Mouse (Mus musculus) brown adipose tissue, adult 24 weeks (tissue): ENCODE results near the gene Cx3cl1. TPM values are rescaled to one million over a fixed set of nuclear protein-coding genes. Genes with fewer than 3 reads are reported as not detected.

Source experiments
- H3K27ac ChIP-seq: fragments of 200-500 bp; replicated peaks from 2 replicates; pipeline ENCODE4 v1.5.1; 2012; ENCODE audit warnings: low read depth, mild to moderate bottlenecking, low read length
- H3K4me1 ChIP-seq: fragments of 200-500 bp; 2 replicates; pipeline ENCODE4 v1.6.1; 2012; ENCODE audit warnings: low read length, mixed read lengths; ENCODE audit not compliant: control insufficient read depth, insufficient read depth, insufficient read length
- H3K4me3 ChIP-seq: fragments of 200-500 bp; 2 replicates; pipeline ENCODE4 v1.5.1; 2012; ENCODE audit warnings: low read depth, mild to moderate bottlenecking, low read length, moderate library complexity; ENCODE audit not compliant: insufficient read depth
- polyA plus RNA-seq: library from polyadenylated mRNA; stranded (reverse); fragments of >200 nt; gene quantifications from 2 replicates; pipeline ENCODE4 v1.2.4, GENCODE M21; 2012; ENCODE audit not compliant: missing spikeins, insufficient read depth, insufficient read length

Cx3cl1 gene
- polyA plus RNA-seq, 1 experiment, result 2.2 TPM

DNA sequence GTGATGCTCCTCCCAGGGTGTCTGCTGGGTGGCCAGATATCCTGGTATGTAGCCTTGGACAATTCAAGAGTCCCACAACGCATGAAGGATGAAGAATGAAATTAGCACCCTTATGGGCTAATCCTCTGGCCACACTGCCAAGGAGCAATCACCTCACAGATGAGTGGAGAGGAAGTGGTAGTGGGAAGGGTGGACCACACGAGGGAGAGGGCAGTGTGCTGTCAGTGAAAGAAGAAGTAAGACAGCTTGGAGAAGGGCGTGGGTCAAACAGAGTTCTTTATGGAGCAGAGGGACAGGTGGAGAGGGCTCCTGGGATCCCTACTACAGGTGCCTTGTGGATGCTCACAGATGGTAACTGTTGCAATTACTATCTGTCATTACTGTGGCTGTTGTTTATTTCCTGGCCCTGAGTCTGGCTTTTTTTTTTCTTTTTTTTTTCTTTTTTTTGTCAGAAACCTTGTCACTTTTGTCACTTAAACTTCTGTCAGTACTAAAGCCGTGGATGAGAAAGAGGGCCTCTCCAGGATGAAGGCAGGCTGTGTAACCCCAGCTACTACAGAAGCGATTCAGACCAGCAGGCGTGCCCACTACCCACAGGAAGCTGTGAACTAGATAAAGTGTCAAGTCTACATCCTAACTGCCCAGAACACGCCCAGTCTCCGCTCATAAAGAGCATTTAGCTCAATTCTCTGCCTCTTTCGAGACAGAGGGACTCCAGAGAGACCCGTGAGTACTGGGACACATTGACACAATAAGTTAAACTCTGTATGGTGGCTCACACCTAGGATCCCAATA is 32.9 kb downstream of the Cx3cl1 start:
- Histone ChIP-seq H3K4me1 (peaks cover 8% of the 10 kb centered on the region), H3K4me3 (no peak overlapping the region), H3K27ac (no peak overlapping the region)

DNA sequence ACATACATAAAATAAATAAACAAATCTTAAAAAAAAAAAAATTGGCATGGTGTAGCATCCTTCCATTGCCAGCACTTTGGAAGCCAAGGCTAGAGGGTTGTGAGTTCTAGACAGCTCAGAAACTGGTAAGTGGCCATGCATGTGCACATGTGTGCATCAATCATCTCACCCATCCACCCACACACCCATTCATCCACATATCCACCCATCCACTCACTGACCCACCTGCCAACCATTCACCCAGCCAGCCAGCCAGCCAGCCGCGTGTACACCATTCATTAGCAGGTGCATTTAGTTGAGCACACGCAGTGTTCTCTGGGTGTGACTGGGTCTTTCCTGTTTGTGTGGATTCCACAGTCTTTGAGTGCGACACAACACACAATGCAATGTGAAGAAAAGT is 34.0 kb downstream of the Cx3cl1 start:
- Histone ChIP-seq H3K27ac (no peak overlapping the region), H3K4me1 (peaks cover 3% of the 10 kb centered on the region), H3K4me3 (no peak overlapping the region)

DNA sequence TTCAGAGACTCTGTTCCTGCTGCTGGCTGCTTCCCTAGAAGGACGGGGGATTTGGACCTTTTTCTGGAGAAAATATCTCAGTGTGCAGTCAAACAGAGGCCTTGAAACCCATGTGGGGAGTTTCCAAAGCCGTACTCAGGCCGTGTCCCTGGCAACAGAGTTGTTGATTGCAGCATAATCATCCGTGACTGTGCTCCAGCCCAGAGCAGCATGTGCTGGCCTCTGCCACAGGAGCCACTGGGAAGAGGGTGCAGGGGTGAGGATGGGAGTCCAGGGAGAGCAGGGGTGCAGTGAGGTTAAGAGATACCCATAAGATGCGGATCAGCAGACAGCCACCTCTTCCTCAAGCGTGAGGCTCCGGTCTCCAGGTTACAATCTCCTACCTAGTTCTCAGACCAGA is 35.7 kb downstream of the Cx3cl1 start:
- Histone ChIP-seq H3K4me3 (no peak overlapping the region), H3K4me1 (no peaks in the 10 kb centered on the region), H3K27ac (no peak overlapping the region)

DNA sequence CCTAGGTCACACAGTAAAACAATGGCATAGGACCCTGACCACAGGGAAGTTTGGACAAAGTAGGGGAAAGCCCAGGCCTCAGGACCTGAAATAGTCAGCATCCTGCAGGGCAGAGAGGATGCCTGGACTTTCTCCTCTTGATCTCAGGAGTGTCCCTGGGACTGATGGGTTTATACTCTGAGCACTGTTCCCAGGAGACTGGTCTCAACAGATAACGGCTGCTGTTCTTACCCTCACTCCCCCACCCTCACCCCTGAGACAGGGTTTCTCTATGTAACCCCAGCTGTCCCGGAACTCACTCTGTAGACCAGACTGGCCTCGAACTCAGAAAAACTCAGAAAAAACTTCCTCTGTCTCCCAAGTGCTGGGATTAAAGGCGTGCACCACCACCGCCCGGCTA is 36.6 kb downstream of the Cx3cl1 start:
- Histone ChIP-seq H3K4me1 (no peaks in the 10 kb centered on the region), H3K27ac (no peak overlapping the region), H3K4me3 (no peak overlapping the region)

- H3K4me1 ChIP-seq, result no peaks in the 10 kb centered on the region
- no peak within 1 kb of the TSS for H3K27ac ChIP-seq
- no peak within 1 kb of the TSS for H3K4me3 ChIP-seq
Observed at GRCm38 (mm10) chr8:94810153-94810552, 38.3 kb downstream of the Cx3cl1 start, which contains the start of gene Ccl17. TSS of gene Ccl17 (plus strand) at chr8:94810453.

GRCm38 (mm10) chr8:94810855-94811254 is 39.0 kb downstream of the Cx3cl1 start:
- H3K27ac ChIP-seq, result no peak overlapping the region
- H3K4me1 ChIP-seq, result no peaks in the 10 kb centered on the region
- no peak overlapping the region for H3K4me3 ChIP-seq

DNA sequence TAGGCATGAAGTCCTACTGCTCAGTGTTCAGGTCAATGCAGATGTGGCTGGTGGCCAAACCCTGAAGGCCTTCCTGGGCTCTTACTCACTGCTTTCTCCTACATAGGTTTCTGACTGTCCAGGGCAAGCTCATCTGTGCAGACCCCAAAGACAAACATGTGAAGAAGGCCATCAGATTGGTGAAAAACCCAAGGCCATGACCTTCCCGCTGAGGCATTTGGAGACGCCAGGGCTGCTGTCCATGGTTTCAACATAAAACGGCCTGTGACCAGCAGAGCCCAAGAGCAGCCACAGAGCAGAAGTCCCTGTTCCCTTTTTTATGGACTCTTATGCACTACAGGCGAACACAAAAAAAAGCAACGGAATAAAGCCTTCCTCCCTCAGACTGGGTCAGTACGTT is 39.8 kb downstream of the Cx3cl1 start:
- Histone ChIP-seq H3K27ac (no peak overlapping the region), H3K4me1 (no peaks in the 10 kb centered on the region), H3K4me3 (no peak overlapping the region)

- Histone ChIP-seq H3K4me1 (no peaks in the 10 kb centered on the region), H3K27ac (no peak overlapping the region), H3K4me3 (no peak overlapping the region)
Observed at GRCm38 (mm10) chr8:94812645-94813098, 40.9 kb downstream of the Cx3cl1 start.

- H3K4me1 ChIP-seq, result no peaks in the 10 kb centered on the region
- no peak overlapping the region for H3K27ac ChIP-seq
- H3K4me3 ChIP-seq, result no peak overlapping the region
Observed at GRCm38 (mm10) chr8:94814556-94814955, 42.7 kb downstream of the Cx3cl1 start.

- no peaks in the 10 kb centered on the region for H3K4me1 ChIP-seq
- H3K4me3 ChIP-seq, result no peak overlapping the region
- H3K27ac ChIP-seq, result no peak overlapping the region
Observed at GRCm38 (mm10) chr8:94817933-94818332, 46.1 kb downstream of the Cx3cl1 start.

DNA sequence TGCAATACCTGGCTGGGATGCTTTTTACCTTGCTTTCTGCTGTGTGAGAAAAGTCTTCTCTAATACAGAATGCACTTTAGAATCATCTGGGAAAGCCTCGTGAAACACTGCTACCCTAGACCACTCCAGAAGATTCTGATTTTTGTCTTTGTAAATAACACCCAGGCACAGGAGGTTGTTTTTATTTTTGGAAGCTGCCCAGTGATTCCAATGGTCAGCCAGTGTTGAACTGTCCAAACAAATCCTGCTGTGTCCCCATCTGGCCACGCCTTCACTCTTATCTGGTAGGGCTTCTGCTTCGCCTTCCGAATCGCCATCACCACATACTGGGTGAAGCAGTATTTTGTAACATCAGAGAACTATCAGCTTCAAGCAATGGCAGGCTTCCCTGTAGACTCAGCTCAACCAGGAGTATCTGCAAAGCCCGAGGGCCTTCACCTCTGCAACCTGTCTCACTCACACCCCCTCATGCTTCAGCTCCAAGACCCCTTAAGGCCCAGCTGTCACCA is 47.9 kb downstream of the Cx3cl1 start:
- H3K4me3 ChIP-seq, result no peak overlapping the region
- no peak overlapping the region for H3K27ac ChIP-seq
- no peaks in the 10 kb centered on the region for H3K4me1 ChIP-seq

DNA sequence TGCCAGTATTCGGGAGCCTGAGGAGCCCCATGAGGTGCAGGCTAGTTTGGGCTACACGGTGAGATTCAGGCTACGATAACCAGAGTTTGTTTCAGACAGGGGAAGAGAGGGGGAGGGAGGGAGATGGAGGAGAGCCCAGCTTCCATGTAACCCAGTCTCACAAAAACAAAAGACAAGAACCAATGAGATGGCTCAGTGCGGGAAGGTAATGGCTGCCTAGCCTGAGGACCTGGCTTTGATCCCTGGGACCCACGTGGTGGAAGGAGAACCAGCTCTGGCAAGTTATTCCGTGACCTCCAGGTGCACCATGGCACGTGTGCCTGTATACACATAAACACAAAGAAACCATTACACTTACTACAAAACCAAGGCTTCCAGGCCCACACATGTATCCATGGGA is 48.7 kb downstream of the Cx3cl1 start:
- H3K4me3 ChIP-seq, result no peak overlapping the region

DNA sequence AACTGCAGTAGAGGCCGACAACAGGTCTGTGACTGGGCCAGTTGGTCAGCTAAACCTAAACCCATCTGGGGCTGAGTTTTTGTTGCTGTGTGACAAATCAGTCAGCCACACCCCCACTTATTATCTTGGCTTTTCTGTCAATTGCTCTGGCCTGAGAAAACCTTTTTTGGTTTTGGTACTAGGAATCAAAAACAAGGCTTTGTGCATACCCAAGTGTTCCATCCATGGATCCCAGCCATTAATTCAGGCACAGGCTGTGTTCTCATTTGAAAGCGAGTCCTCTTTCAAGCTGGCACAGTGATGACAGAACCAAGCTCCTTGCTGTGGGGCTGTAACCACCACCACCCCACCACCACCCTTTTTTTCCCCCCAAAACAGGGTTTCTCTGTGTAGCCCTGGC is 49.6 kb downstream of the Cx3cl1 start:
- no peak overlapping the region for H3K27ac ChIP-seq
- H3K4me1 ChIP-seq, result no peaks in the 10 kb centered on the region
- H3K4me3 ChIP-seq, result no peak overlapping the region

More for the DNA sequence above, 48.7 kb downstream of the Cx3cl1 start:
- no peak overlapping the region for H3K27ac ChIP-seq
- no peaks in the 10 kb centered on the region for H3K4me1 ChIP-seq

- Histone ChIP-seq H3K4me1 (no peaks in the 10 kb centered on the region), H3K27ac (no peak overlapping the region), H3K4me3 (no peak overlapping the region)
Observed at GRCm38 (mm10) chr8:94822637-94823560, 51.1 kb downstream of the Cx3cl1 start.

DNA sequence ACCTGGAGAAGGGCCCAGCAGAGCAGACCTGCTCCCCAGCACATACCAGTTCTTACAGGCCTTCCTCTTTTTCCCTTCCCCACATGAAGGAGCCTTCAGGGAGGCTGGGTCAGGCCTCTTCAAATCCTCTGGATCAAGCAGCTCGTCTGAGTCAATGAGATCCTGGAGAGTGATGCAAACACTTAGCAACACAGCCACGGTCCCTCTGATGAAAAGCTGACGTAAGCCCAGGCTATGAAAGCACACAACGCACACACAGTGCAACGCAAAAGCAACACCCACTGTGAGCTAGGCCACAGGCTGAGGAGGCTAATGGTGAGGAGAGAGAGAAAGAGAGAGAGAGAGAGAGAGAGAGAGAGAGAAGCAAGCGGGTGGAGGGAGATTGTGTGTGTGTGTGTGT is 53.4 kb downstream of the Cx3cl1 start:
- H3K4me1 ChIP-seq, result no peaks in the 10 kb centered on the region
- H3K4me3 ChIP-seq, result no peak overlapping the region
- no peak overlapping the region for H3K27ac ChIP-seq
